In the genomic region with DNA sequence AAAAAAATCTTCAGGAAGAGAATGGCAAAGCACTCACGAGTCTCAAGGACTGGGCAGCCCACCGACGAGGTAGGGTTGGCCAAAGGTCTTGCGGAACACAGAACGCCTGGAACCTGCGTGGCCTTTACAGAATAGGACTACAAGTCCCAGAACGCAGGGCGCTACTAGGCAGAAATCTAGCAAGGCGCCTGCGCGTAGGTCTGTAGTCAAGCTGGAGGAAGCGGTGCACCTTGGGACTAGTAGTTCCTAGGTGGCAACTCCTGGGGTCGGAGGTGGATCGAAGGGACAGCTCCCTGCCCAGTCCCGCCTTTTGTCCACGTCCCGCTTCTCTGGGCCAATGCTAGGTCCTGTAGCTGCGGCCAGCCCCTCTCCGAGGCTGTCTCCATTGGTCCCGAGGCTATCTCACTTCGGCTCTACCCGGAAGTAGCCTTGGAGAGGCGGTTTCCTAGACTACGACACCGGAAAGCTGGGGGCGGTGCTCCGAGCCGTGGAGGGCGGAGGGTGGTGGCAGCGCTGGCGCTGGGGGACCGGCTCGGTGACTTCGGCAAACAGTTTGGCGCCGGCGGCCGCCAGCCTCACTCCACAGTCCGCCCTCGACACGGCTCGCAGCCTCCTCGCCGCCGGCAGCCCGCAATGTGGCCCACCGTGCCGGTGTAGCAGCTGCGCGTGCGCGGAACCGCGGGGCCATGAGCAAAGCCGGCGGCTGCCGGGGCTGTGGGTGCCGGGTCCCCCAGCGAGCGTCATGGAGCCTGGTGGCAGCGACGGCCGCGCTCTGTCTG, we compare ENCODE assay signal across 8 mouse cellular contexts. TPM values are rescaled to one million over a fixed set of nuclear protein-coding genes. Genes with fewer than 3 reads are reported as not detected.
A peak's percentile ranks its signal among the peaks of the same experiment; 100 is the strongest.
DNase-seq lines count a peak whose midpoint lies in the region; ATAC-seq lines count a peak whose summit lies in the region.

A gene (plus strand): TSS at position 491 of the 779 bp plus-strand sequence.

- H3K36me3 ChIP-seq in heart, embryonic 13.5 days: peaks cover 4% of the 10 kb centered on the region
- peaks cover 9% of the 10 kb centered on the region for H3K36me3 ChIP-seq in liver, embryonic 12.5 days
- H3K36me3 ChIP-seq in stomach, embryonic 15.5 days: 0 out of 2 replicates have a peak, but pooled peaks cover 3% of the 10 kb centered on the region

- no peaks in the 10 kb centered on the region for H3K27me3 ChIP-seq in heart, embryonic 13.5 days (replicated peaks)
- H3K27me3 ChIP-seq in liver, embryonic 12.5 days (replicated peaks): no peaks in the 10 kb centered on the region
- no peaks in the 10 kb centered on the region for H3K27me3 ChIP-seq in stomach, embryonic 15.5 days (replicated peaks)

- H3K4me3 ChIP-seq in brown adipose tissue, adult 24 weeks (ENCODE audit: insufficient read depth, low read depth, low read length): peak within 1 kb of the TSS; percentile 73
- peak within 1 kb of the TSS; percentile 97 for H3K4me3 ChIP-seq in heart, embryonic 13.5 days
- peak within 1 kb of the TSS; percentile 91 for H3K4me3 ChIP-seq in liver, embryonic 12.5 days
- peak within 1 kb of the TSS; percentile 90 for H3K4me3 ChIP-seq in stomach, embryonic 15.5 days (replicated peaks)

- peaks cover 5% of the 10 kb centered on the region; the same call in 1 of the 2 replicates for H3K4me1 ChIP-seq in brown adipose tissue, adult 24 weeks (ENCODE audit: control insufficient read depth, insufficient read depth, insufficient read length, low read length)
- peaks cover 25% of the 10 kb centered on the region for H3K4me1 ChIP-seq in heart, embryonic 13.5 days
- H3K4me1 ChIP-seq in liver, embryonic 12.5 days: peaks cover 49% of the 10 kb centered on the region
- H3K4me1 ChIP-seq in stomach, embryonic 15.5 days: peaks cover 6% of the 10 kb centered on the region

- peak within 1 kb of the TSS; percentile 91 for H3K4me2 ChIP-seq in heart, embryonic 13.5 days
- H3K4me2 ChIP-seq in liver, embryonic 12.5 days: peak within 1 kb of the TSS; percentile 94
- peak within 1 kb of the TSS; percentile 73 for H3K4me2 ChIP-seq in stomach, embryonic 15.5 days

- DNase-seq in CD4-positive, CD25-positive, alpha-beta regulatory T cell, adult 2 months (ENCODE audit: low read depth, low spot score): peak; percentile 98
- peak; percentile 96 for DNase-seq in fat pad, adult 2 months (ENCODE audit: extremely low read depth, low read depth, low spot score)
- peak; percentile 98 for DNase-seq in kidney, postnatal 10 days
- peak; percentile 98 for DNase-seq in natural killer cell, adult 2 months (ENCODE audit: low spot score in 2 of 2)

- under 1% methylated on average over 54 of the region's 64 CpGs for WGBS in heart, embryonic 13.5 days
- WGBS in liver, embryonic 12.5 days (ENCODE audit: insufficient replicate concordance): under 1% methylated on average over 64 of the region's 64 CpGs
- WGBS in stomach, embryonic 15.5 days: under 1% methylated on average over 64 of the region's 64 CpGs

- H3K27ac ChIP-seq in brown adipose tissue, adult 24 weeks (replicated peaks; ENCODE audit: low read depth, low read length): peak within 1 kb of the TSS; percentile 65
- peak within 1 kb of the TSS; percentile 77 for H3K27ac ChIP-seq in heart, embryonic 13.5 days (replicated peaks)
- peak within 1 kb of the TSS; percentile 93 for H3K27ac ChIP-seq in liver, embryonic 12.5 days
- peak within 1 kb of the TSS; percentile 80 for H3K27ac ChIP-seq in stomach, embryonic 15.5 days

- peak within 1 kb of the TSS; percentile 89 for H3K9ac ChIP-seq in heart, embryonic 13.5 days
- H3K9ac ChIP-seq in liver, embryonic 12.5 days: peak within 1 kb of the TSS; percentile 89
- peak within 1 kb of the TSS; percentile 67 for H3K9ac ChIP-seq in stomach, embryonic 15.5 days

- peak; percentile 99 for ATAC-seq in heart, embryonic 13.5 days (ENCODE audit: extremely low read depth, insufficient number of reproducible peaks, low FRiP score, low TSS enrichment)
- ATAC-seq in liver, embryonic 12.5 days: peak; percentile 98
- ATAC-seq in stomach, embryonic 15.5 days (ENCODE audit: insufficient read depth, low FRiP score, low read depth): peak; percentile 99

- H3K9me3 ChIP-seq in heart, embryonic 13.5 days: no peaks in the 10 kb centered on the region
- no peaks in the 10 kb centered on the region for H3K9me3 ChIP-seq in liver, embryonic 12.5 days (replicated peaks)
- no peaks in the 10 kb centered on the region for H3K9me3 ChIP-seq in stomach, embryonic 15.5 days

RNA-seq across cellular contexts. Expression of the gene that starts here (rescaled TPM):
- polyA plus RNA-seq in brown adipose tissue, adult 24 weeks (2012; ENCODE audit: insufficient read depth, insufficient read length, missing spikeins): 10.9 and 11.2 TPM in 2 replicates
- 11.1 TPM in 2 replicates for polyA plus RNA-seq in heart, embryonic 13.5 days (2015; fragmentation: Nextera tagmentation; extraction: Ambion mirVana)
- polyA plus RNA-seq in liver, embryonic 12.5 days (2016; fragmentation: Nextera tagmentation; extraction: Ambion mirVana): 11.9 and 12.5 TPM in 2 replicates
- polyA plus RNA-seq in stomach, embryonic 15.5 days (2015; fragmentation: Nextera tagmentation; extraction: Ambion mirVana): 15.7 and 18.3 TPM in 2 replicates

Comparison
In these comparisons a context has a peak if more than half of its experiments do, and no peak if none do; other contexts are left out.
1. Peak in every context shown above with its lines: DNase-seq, ATAC-seq, H3K4me3 ChIP-seq and H3K27ac ChIP-seq.